Mouse (Mus musculus) layer of hippocampus, postnatal 25 days (tissue): ENCODE data around the gene Asb10. TPM values are rescaled to one million over a fixed set of nuclear protein-coding genes. Genes with fewer than 3 reads are reported as not detected.

Experiments
- DNase-seq, 2 experiments: peaks; one replicate each; pipeline ENCODE4 v3.0.0; 2022; ENCODE audit warnings: mixed read lengths in 2 of 2, low spot score in 1 of 2; ENCODE audit errors: extremely low spot score in 1 of 2
- total RNA-seq, 2 experiments: library from RNA; stranded (reverse); gene quantifications; 2 replicates each; pipeline ENCODE4 v1.2.3; 2021

Gene Asb10
- total RNA-seq, 2 experiments from 2014 or later: 0.27 to 0.52 TPM

DNA sequence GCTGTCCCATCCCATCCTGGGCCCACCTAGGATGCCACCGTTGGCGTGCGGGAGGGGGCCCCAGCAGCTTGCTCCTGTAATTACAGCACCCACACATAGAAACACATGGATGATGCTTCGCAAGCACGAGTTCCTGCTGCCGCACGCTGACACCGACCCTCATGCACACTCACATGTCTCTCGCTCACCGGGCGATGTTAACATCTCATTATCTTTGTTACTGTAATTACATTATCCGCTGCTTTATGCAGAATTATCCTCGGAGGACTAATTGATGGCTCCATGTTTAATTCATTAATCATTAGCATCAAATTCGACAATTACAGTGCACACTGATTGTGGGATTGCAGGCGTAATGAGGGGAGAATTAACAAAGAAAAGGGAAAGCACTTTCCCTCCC lies 45.8 kb downstream of the Asb10 start:
- DNase-seq: no peak

DNA sequence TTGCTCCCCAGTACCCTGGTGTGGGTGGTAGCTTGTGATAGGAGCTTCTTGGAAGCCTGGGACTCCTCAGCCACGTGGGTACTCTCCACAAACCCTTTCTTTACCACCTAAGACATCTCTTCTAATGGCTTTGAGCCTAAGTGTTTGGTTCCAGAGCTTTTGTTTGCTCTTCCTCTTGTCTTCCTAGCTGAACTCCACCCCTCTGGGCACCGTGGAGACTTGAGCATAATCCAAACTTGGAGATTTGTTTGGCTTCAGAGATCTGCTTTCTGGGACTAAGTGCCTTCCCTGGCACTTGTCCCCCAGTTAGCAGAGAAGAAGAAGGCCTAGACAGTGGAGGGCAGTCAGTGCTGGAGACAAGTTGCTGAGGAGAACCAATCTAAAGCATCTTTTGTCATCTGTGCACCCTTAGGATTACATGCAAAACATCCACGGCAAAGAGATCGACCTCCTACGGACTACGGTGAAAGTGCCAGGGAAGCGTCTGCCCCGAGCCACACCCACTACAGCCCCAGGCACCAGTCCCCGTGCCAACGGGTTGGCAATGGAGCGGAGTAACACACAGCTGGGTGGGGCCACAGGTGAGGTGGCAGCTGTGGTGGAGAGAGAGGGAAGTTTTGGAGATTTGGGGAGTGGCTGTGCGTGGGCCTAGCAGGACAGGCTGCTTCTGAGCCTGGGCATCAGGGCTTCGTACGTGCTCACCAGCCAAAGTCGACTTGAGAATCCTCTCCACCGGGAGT lies 48.1 kb downstream of the Asb10 start:
- DNase-seq: no peak

DNA sequence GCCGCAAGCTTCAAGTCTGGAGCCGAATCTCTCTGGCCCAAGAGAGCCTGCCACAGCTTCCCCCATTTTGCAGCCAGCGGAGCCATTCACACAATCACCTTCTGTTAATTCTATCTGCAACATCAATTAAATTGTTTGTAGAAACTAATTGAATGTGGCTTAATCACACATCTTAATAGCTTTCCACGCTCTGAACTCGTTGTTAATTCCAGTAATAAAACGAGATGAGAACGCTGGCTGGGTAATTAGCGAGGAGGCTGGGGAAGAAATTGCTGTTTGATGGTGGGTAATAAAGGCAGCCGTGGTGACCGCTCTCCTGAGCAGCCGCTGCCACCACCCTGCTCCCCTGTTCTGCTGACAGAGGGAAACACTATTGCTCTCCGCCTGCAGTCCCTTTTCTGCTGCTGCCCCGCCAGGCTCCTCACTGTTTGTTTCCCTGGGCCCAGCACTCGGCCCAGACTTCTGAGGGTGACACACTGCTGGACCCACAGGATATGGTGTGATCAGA lies 50.3 kb downstream of the Asb10 start:
- no peak for DNase-seq

DNA sequence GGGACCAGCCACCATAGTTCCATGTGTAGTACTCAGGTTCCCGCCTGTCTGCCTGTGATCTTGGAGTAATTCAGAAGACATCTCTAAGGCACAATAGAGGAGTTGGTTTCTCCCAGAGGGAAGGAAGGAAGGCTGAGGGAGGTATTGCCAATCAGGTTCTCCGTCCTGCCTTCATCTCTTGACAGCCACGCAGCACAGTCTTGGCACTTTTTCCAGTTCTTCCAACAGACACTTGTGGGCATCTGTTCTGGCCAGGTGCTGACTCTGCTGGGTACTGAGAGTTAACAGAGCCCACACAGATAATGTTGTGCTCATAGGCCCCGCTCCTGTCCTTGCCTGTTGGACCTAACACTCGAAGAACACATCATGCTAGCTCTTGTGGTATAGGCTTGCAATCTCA lies 54.0 kb downstream of the Asb10 start:
- no peak for DNase-seq

DNA sequence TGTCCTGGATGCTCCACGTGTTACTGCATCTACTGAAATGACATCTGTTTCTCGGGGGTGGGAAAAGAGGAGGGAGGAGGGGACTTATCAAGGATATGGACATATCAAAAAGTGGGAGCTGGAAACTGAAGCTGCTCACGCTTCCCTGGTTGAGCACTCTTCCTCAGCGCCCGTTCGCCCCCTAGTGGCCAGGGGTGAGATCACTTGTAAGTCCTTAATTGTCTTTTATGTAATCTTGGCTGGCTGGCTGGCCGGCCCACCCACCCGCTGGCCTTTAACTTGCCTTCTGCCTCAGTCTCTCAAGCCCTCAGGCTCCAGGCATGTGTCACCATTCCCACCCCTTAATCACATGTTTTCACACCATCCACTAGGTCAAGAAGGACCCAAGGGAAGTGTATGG lies 54.7 kb downstream of the Asb10 start:
- peak; percentile 88 to 98 for DNase-seq

DNA sequence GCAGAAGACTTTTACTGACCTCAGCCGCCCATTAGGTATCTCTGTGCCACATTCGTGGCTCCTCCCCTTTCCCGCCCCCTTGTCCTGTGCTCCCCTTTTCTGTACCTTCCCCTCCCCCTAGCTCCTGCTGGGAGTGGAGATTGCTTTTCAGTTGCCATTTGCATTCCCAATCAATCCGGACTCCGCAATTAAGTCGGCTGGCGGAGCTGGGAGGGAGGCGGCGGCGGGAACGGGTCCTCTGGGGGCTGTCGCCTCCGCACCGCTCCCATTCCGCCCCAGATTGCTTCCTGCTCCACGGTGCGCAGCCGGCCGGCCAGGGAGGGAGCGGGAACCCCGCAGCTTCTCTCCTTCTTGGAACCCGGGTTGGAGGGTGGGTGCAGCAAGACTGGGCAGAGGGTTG lies 55.8 kb downstream of the Asb10 start:
- DNase-seq: no peak

DNA sequence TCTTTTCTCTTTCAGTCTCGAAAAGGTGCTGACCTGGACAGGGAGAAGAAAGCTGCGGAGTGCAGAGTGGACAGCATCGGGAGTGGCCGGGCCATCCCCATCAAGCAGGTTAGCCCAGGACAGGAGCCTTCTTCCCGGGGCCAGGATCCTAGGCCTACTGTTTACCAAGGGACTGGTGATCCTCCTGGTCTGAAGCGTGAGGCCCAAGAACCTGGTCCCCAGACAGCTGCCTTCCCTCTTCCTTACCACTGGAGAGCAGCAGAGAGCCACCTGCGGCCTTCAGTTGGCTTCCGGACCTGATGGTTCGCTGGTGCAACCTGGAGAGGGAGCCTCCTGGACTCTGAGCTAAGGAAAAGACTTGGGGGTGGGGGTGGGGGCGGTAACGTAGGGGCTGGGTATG lies 57.5 kb downstream of the Asb10 start:
- DNase-seq: peak in 1 of 2 experiments; percentile 36

Other genes with a start within 250 kb of the Asb10 start
- 10 to 100 TPM; 20.1 to 21.9 TPM for gene Kcnh2, start 189.4 kb downstream of the Asb10 start, total RNA-seq
- 1 to 10 TPM; 6.7 to 8.4 TPM for gene Nos3, start 176.2 kb downstream of the Asb10 start, total RNA-seq
- gene Atg9b, start 148.8 kb downstream of the Asb10 start, total RNA-seq: 1 to 10 TPM; 2.6 to 3.3 TPM
- 10 to 100 TPM; 52.3 to 54.1 TPM for gene Abcb8, start 147.3 kb downstream of the Asb10 start, total RNA-seq
- gene Asic3, start 127.6 kb downstream of the Asb10 start, total RNA-seq: under 1 TPM in 1 of 2 experiments, not detected in 1; 0.30 TPM
- gene Cdk5, start 117.4 kb downstream of the Asb10 start, total RNA-seq: 100 to 1,000 TPM; 126 to 130 TPM
- gene Slc4a2, start 117.1 kb downstream of the Asb10 start, total RNA-seq: 10 to 100 TPM; 31.7 to 34.4 TPM
- 100 to 1,000 TPM; 119 to 121 TPM for gene Fastk, start 95.7 kb downstream of the Asb10 start, total RNA-seq
- gene Tmub1, start 93.1 kb downstream of the Asb10 start, total RNA-seq: 10 to 100 TPM; 21.2 to 27.2 TPM
- 100 to 1,000 TPM; 611 to 653 TPM for gene Agap3, start 88.8 kb downstream of the Asb10 start, total RNA-seq
- gene Gbx1, start 13.8 kb downstream of the Asb10 start, total RNA-seq: under 1 TPM; 0.10 to 0.16 TPM
- not detected for gene 4931409K22Rik, start 15.8 kb upstream of the Asb10 start, total RNA-seq
- gene Abcf2, start 36.5 kb upstream of the Asb10 start, total RNA-seq: 10 to 100 TPM; 72.6 to 80.0 TPM
- gene Chpf2, start 45.8 kb upstream of the Asb10 start, total RNA-seq: 10 to 100 TPM; 55.5 to 79.0 TPM
- 10 to 100 TPM; 91.4 to 93.2 TPM for gene Smarcd3, start 83.4 kb upstream of the Asb10 start, total RNA-seq
- 10 to 100 TPM; 65.8 to 70.7 TPM for gene Nub1, start 144.6 kb upstream of the Asb10 start, total RNA-seq
- gene Wdr86, start 189.7 kb upstream of the Asb10 start, total RNA-seq: 1 to 10 TPM in 1 of 2 experiments, under 1 TPM in 1; 0.79 to 1.3 TPM
- gene Crygn, start 217.0 kb upstream of the Asb10 start, total RNA-seq: 1 to 10 TPM in 1 of 2 experiments, not detected in 1; 1.4 TPM